Mouse (Mus musculus): ENCODE data around the gene Atg13. TPM values are rescaled to one million over a fixed set of nuclear protein-coding genes. Genes with fewer than 3 reads are reported as not detected.
A peak's percentile ranks its signal among the peaks of the same experiment; 100 is the strongest.

Atg13 gene
- total RNA-seq (2014; rRNA removed) (10.3 and 14.8 TPM in 2 replicates), polyA plus RNA-seq (2012; rRNA removed) (27.5 and 33.6 TPM in 2 replicates)

DNA sequence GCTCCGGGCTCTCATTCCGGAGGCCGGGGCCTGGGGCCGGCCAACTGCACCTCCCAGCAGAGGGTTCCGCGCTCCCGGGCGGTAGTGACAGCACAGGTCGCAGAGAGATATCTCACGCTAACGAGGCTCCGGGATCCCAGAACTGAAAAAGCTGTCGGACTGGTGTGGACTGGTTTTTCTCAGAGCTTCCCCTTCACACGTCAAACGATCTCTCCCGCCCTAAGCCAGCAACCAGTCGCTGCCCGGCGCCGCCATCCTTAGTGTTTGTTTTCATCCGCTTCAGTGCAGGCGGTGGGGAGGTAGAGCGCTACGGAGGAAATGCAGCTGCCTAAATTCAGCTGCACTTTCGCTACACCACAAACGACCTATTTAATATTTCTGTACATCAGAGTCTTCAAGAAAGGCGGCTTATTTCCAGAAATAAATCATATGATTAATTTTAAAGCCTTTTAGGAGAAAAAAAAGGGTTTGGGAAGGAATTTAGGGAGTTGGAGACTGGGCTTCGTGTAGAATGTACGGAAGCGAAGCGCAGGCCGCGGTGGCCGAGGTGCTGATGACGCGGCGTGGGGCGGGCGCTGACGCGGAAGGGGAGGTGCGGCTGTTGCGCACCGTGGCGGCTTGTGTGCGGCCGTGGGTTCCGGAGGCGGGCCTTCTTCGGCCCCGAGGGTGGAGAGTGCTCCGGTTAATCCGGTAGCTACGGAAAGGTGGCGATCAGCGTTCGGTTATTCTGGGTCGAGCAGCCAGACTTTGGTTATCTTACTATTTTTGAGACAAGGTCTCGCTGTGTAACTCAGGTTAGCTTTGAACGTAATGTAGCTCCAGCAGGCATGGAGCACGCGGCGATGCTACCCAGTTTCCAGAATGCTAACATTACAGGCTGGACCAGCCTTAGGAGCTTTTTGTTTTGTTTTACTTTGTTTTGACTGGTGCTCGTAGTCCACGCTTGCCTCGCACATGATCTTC lies at the start of gene Atg13, which contains the start of gene Harbi1:
Gene Atg13, minus strand, starts transcription at position 305 of the 963 bp plus-strand sequence.
Gene Harbi1, plus strand, starts transcription at position 581 of the 963 bp plus-strand sequence.
- Histone ChIP-seq H3K27me3 (ENCODE audit: control insufficient read depth, insufficient read depth, low read length) (no peaks in the 10 kb centered on the region), H3K4me3 (ENCODE audit: insufficient read depth, low read depth, low read length) (peak within 1 kb of the TSS; percentile 76), H3K4me1 (ENCODE audit: control insufficient read depth, insufficient read depth, low read length) (peaks cover 8% of the 10 kb centered on the region), H3K79me2 (ENCODE audit: control insufficient read depth, insufficient read depth, low read length) (peaks cover 14% of the 10 kb centered on the region; the same call in 1 of the 2 replicates), H3K36me3 (ENCODE audit: control insufficient read depth, insufficient read depth, low read length) (peaks cover 5% of the 10 kb centered on the region; the same call in 1 of the 2 replicates), H3K27ac (replicated peaks; ENCODE audit: insufficient read depth, low read depth, low read length) (peak within 1 kb of the TSS; percentile 94), H3K9ac (ENCODE audit: low read depth, low read length) (peak within 1 kb of the TSS; percentile 91)
- DNase-seq (ENCODE audit: extremely low read depth, low read depth, low spot score), result peak; percentile 83
- under 1% methylated on average over 66 of the region's 66 CpGs for WGBS
- TF ChIP-seq POLR2A (IDR thresholded peaks at IDR 0.05; ENCODE audit: extremely low read depth, insufficient read depth, low read length) (peak; percentile 84), CTCF (IDR thresholded peaks at IDR 0.05; ENCODE audit: low read depth, low read length) (no peak)

DNA sequence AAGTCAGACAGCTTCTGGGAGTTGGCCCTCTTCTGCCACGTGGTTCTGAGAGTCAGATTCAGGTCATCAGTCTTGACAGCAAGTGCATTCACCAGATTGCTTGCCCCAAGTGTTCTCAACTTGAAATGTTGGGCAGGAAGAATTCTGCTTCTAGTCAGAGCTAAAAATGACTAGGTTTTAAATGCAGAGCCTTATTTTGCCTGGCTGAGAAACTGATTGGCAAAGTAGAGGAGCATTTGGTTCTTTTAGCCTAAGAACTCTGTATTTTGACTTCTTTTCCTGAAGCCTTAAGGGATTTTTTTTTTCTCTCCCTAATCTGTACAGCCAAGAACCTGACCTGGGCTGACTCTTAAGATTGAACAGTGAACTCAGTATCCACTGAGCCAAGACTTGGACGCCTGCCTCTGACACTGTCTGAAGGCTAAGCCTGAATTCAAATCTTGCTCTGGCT lies 39.5 kb upstream of the Atg13 start:
- Histone ChIP-seq H3K36me3 (ENCODE audit: control insufficient read depth, insufficient read depth, low read length) (no peaks in the 10 kb centered on the region; the same call in 1 of the 2 replicates), H3K27ac (replicated peaks; ENCODE audit: insufficient read depth, low read depth, low read length) (peak overlapping the region; percentile 40; the same call in 1 of the 2 replicates), H3K4me1 (ENCODE audit: control insufficient read depth, insufficient read depth, low read length) (peaks cover 9% of the 10 kb centered on the region), H3K79me2 (ENCODE audit: control insufficient read depth, insufficient read depth, low read length) (peaks cover 18% of the 10 kb centered on the region; the same call in 1 of the 2 replicates), H3K4me3 (ENCODE audit: insufficient read depth, low read depth, low read length) (no peak overlapping the region), H3K9ac (ENCODE audit: low read depth, low read length) (no peak overlapping the region), H3K27me3 (ENCODE audit: control insufficient read depth, insufficient read depth, low read length) (no peaks in the 10 kb centered on the region)
- DNase-seq (ENCODE audit: extremely low read depth, low read depth, low spot score), result peak; percentile 55
- no peak for TF ChIP-seq CTCF (IDR thresholded peaks at IDR 0.05; ENCODE audit: low read depth, low read length)
- TF ChIP-seq POLR2A (IDR thresholded peaks at IDR 0.05; ENCODE audit: extremely low read depth, insufficient read depth, low read length), result no peak
- WGBS, result 5% methylated on average over 2 of the region's 2 CpGs

DNA sequence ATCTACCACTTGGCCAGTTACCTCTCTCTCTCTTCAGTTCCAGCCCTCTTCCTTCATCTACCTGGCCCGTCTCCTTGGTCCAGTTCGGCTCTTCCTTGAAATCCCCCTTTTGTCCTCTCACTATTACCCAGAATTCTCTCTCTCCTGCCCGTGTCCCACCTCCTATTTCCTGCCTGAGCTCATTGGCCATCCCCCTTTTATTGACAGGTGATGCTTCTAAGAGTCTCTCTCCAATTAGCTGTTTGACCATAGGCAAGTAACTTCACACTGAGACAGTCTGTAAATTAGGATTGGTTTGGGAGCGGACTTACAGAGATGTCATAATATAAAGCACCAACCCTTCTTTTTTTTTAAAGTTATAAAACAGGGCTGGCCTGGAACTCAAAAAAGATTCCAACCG lies 34.3 kb upstream of the Atg13 start:
- DNase-seq (ENCODE audit: extremely low read depth, low read depth, low spot score), result no peak
- TF ChIP-seq POLR2A (IDR thresholded peaks at IDR 0.05; ENCODE audit: extremely low read depth, insufficient read depth, low read length) (no peak), CTCF (IDR thresholded peaks at IDR 0.05; ENCODE audit: low read depth, low read length) (no peak)
- H3K4me3 ChIP-seq (ENCODE audit: insufficient read depth, low read depth, low read length), result no peak overlapping the region
- H3K79me2 ChIP-seq (ENCODE audit: control insufficient read depth, insufficient read depth, low read length), result peaks cover 26% of the 10 kb centered on the region; the same call in 1 of the 2 replicates
- H3K9ac ChIP-seq (ENCODE audit: low read depth, low read length), result no peak overlapping the region
- H3K36me3 ChIP-seq (ENCODE audit: control insufficient read depth, insufficient read depth, low read length), result no peaks in the 10 kb centered on the region; the same call in 1 of the 2 replicates
- H3K4me1 ChIP-seq (ENCODE audit: control insufficient read depth, insufficient read depth, low read length), result peaks cover 5% of the 10 kb centered on the region
- H3K27ac ChIP-seq (replicated peaks; ENCODE audit: insufficient read depth, low read depth, low read length), result no peak overlapping the region
- no peaks in the 10 kb centered on the region for H3K27me3 ChIP-seq (ENCODE audit: control insufficient read depth, insufficient read depth, low read length)
- WGBS, result 91% methylated on average over 5 of the region's 5 CpGs

DNA sequence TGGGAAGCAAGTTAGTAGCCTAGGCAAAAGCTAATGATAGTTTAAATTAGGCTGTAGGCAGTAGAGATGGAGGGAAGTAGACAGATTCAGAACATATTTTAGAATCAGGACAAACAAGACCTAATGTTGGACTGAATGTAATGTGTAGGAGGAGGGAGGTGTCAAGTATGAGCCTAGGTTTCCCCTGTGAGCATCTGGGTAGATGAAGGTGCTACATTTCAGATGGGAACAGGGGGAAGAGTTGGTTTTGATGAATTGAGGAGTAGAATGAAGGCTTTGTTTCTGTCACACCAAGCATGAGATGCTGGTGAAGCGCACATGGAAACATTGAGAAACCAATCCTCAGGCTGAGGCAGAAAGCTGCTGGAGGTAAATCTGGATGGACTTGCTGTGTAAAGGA lies 29.2 kb upstream of the Atg13 start:
- Histone ChIP-seq H3K27ac (replicated peaks; ENCODE audit: insufficient read depth, low read depth, low read length) (no peak overlapping the region), H3K36me3 (ENCODE audit: control insufficient read depth, insufficient read depth, low read length) (no peaks in the 10 kb centered on the region), H3K9ac (ENCODE audit: low read depth, low read length) (no peak overlapping the region), H3K4me3 (ENCODE audit: insufficient read depth, low read depth, low read length) (no peak overlapping the region), H3K79me2 (ENCODE audit: control insufficient read depth, insufficient read depth, low read length) (peaks cover 33% of the 10 kb centered on the region), H3K4me1 (ENCODE audit: control insufficient read depth, insufficient read depth, low read length) (peaks cover 15% of the 10 kb centered on the region), H3K27me3 (ENCODE audit: control insufficient read depth, insufficient read depth, low read length) (no peaks in the 10 kb centered on the region)
- 94% methylated on average over 1 of the region's 1 CpGs for WGBS
- TF ChIP-seq CTCF (IDR thresholded peaks at IDR 0.05; ENCODE audit: low read depth, low read length) (no peak), POLR2A (IDR thresholded peaks at IDR 0.05; ENCODE audit: extremely low read depth, insufficient read depth, low read length) (no peak)
- no peak for DNase-seq (ENCODE audit: extremely low read depth, low read depth, low spot score)

DNA sequence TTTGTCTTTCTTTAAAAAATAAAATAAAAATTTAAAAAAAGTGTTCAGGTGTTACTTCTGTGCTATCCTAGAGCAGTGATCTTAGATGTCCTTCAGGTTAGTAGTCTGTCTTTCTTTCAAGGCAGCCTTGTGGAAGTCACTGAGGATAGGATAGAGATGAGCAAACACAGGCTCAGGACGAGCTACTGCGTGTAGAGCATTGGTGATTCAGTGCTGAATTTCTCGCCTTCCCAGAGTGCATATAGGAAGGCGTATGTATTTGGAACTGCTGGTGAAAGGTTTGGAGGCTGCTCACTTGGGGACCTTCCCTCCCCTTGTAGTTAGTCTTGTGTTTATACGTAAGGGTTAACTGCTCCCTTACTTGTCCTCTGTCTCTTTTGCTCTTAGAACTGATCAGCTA lies 24.8 kb upstream of the Atg13 start:
- Histone ChIP-seq H3K36me3 (ENCODE audit: control insufficient read depth, insufficient read depth, low read length) (no peaks in the 10 kb centered on the region), H3K79me2 (ENCODE audit: control insufficient read depth, insufficient read depth, low read length) (peaks cover 29% of the 10 kb centered on the region), H3K4me3 (ENCODE audit: insufficient read depth, low read depth, low read length) (no peak overlapping the region), H3K27ac (replicated peaks; ENCODE audit: insufficient read depth, low read depth, low read length) (no peak overlapping the region; the same call in 1 of the 2 replicates), H3K27me3 (ENCODE audit: control insufficient read depth, insufficient read depth, low read length) (no peaks in the 10 kb centered on the region), H3K9ac (ENCODE audit: low read depth, low read length) (no peak overlapping the region), H3K4me1 (ENCODE audit: control insufficient read depth, insufficient read depth, low read length) (peaks cover 17% of the 10 kb centered on the region)
- TF ChIP-seq CTCF (IDR thresholded peaks at IDR 0.05; ENCODE audit: low read depth, low read length) (no peak), POLR2A (IDR thresholded peaks at IDR 0.05; ENCODE audit: extremely low read depth, insufficient read depth, low read length) (no peak)
- DNase-seq (ENCODE audit: extremely low read depth, low read depth, low spot score), result no peak
- WGBS, result 88% methylated on average over 5 of the region's 5 CpGs

All from liver, adult 2 months (tissue).